Mouse (Mus musculus) ES-E14 (cell line): ENCODE data around the gene Tomm20.

Experiments
- HCFC1 ChIP-seq: IDR thresholded peaks from 2 replicates; pipeline ENCODE4 v1.6.1; 2012; ENCODE audit warnings: low read length, inconsistent platforms, borderline replicate concordance; ENCODE audit not compliant: insufficient read depth
- MAFK ChIP-seq: IDR thresholded peaks from 2 replicates; pipeline ENCODE4 v1.6.1; 2014; ENCODE audit warnings: mild to moderate bottlenecking, low read depth, low read length, inconsistent platforms; ENCODE audit not compliant: insufficient read depth
- ZC3H11A ChIP-seq: IDR thresholded peaks from 2 replicates; pipeline ENCODE4 v1.6.1; 2012; ENCODE audit warnings: low read depth, mild to moderate bottlenecking, inconsistent platforms, low read length, borderline replicate concordance
- ZNF384 ChIP-seq: IDR thresholded peaks from 2 replicates; pipeline ENCODE4 v1.6.1; 2012; ENCODE audit warnings: low read depth, low read length, inconsistent platforms

- TF ChIP-seq ZNF384 (no peak), ZC3H11A (no peak), HCFC1 (no peak), MAFK (no peak)
Measured at GRCm38 (mm10) chr8:126887639-126888006, 58.0 kb downstream of the Tomm20 start.
